Mouse (Mus musculus) liver, postnatal 0 days (tissue): ENCODE measurements at regions not wholly inside any gene's neighbourhood (a gene's known extent, or its start where the extent isn't known, plus 50 kb on each side); places are given as distances from the start of the nearest gene placed in this dataset.
"Not testable (repeated sequence)": the region's sequence is repeated elsewhere in the genome, so short reads cannot be mapped to it uniquely, and the experiment has no call there.

ENCODE experiments used
- CTCF ChIP-seq: sonication (generic); IDR thresholded peaks from 2 replicates; pipeline ENCODE4 v1.5.1; 2016; ENCODE audit warnings: antibody characterized with exemption, low read depth
- EP300 ChIP-seq: IDR thresholded peaks from 2 replicates; pipeline ENCODE4 v1.6.1; 2016; ENCODE audit warnings: antibody characterized with exemption, low read depth, mild to moderate bottlenecking

GRCm38 (mm10) chr5:22616989-22617388, 66.8 kb upstream of the Orc5 start:
- not testable (repeated sequence) for TF ChIP-seq CTCF, EP300
